Mouse (Mus musculus): ENCODE results near the gene Vmn1r90.

- TF ChIP-seq POLR2A (IDR thresholded peaks at IDR 0.05; ENCODE audit: borderline replicate concordance, insufficient read depth, low read length) (no peak), CTCF (IDR thresholded peaks at IDR 0.05; ENCODE audit: borderline replicate concordance, insufficient read depth, low read depth, low read length) (no peak)
These were observed 45.0 kb downstream of the Vmn1r90 start for GRCm38 (mm10) chr7:14518301-14518700.

Measured in cerebellum, adult 2 months (tissue).